Mouse (Mus musculus) cerebellum, adult (tissue): Measurements from ENCODE around the gene Fgfr2.
"Not testable (repeated sequence)": the region's sequence is repeated elsewhere in the genome, so short reads cannot be mapped to it uniquely, and the experiment has no call there.

Experiments
- ATAC-seq: cut with Nextera tagmentation; 2 replicates; pipeline ENCODE4 v1.9.2; 2017; ENCODE audit warnings: mild to moderate bottlenecking, moderate library complexity, mixed read lengths; ENCODE audit not compliant: insufficient number of reproducible peaks, low FRiP score, low TSS enrichment

The Fgfr2 gene

DNA sequence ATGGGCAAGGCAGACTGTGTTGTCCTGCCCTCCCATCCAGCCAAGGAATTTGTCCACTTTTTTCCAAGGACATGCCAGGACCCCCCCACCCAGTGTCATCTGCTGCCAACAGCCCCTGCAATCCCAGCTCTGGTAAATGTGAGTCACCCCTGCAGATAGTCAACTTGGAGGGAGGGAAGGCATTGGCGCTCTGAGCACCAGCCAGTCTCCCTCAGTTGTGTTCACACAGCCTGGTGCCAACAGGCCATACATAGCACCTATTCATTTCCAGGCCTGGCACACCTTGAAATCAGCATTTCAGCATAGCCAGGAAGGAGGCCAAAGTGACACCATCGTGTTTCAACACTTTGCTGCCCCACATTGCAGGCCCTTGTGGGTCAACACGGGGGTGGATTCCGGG is 439.2 kb downstream of the Fgfr2 start:
- ATAC-seq, result no peak

- no peak for ATAC-seq
These were observed 440.2 kb downstream of the Fgfr2 start for GRCm38 (mm10) chr7:132682901-132683300.

DNA sequence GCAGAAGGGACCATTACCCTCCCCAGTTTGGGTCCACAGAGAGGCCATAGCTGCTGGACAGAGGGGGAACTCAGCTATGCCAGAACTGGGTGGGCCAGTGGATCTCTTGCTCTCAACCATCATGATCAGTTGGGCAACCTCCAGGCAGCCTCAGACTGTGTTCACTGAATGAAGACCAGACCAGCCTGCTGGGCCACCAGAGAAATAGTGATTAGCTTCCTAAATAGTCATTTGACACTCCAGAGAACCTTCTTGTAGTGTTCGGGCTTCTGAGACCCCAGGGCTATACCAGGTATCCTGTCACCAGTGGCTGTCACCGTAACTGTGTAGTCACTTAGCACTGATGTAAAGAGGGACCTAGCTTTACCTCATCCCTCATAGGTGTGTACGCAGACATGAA is 440.8 kb downstream of the Fgfr2 start:
- ATAC-seq, result no peak

DNA sequence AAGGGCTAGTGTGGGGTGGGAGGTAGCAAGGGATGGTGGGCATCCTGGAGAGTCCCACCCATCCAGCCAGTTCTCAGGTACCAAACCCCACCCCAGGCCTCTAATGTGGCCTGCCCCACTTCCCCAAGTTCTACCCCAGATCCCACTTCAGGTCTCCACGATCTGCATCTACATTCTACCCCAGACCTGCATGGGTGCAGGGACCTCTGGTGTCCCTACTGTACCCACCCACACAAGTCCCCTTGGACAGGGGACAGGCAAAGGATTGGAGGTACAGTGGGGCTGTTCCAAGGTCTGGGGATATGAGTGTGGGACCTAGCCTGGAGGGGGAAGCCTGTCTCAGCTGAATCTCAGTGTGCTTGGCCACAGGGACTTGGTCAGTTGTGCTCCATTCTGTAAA is 441.3 kb downstream of the Fgfr2 start:
- ATAC-seq, result no peak

- peak; percentile 76 for ATAC-seq
These were observed 441.9 kb downstream of the Fgfr2 start for GRCm38 (mm10) chr7:132681296-132681695.

DNA sequence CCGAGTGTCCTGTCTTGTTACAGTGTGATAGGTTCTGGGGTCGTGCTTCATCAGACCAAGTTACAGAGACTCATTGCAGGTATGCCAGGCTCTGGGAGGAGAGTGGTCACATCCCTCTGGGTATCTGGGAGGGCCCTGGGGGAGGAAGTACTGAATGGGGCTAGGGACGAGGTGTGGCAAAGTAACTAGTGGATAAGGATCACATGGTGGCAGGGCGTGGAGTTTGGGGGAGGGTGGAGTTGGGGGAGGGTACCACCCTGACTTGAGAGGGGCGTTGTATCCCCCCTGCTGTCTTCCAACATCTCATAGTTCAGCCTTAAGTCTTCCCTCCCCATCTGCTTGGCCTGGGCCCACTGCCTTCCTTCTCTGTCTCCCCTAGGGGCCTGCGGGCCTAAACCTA is 443.6 kb downstream of the Fgfr2 start:
- no peak for ATAC-seq

GRCm38 (mm10) chr7:132679117-132679516 is 444.0 kb downstream of the Fgfr2 start:
- peak; percentile 62; the same call in 1 of the 2 replicates for ATAC-seq

GRCm38 (mm10) chr7:132675922-132676321 is 447.2 kb downstream of the Fgfr2 start:
- no peak for ATAC-seq

DNA sequence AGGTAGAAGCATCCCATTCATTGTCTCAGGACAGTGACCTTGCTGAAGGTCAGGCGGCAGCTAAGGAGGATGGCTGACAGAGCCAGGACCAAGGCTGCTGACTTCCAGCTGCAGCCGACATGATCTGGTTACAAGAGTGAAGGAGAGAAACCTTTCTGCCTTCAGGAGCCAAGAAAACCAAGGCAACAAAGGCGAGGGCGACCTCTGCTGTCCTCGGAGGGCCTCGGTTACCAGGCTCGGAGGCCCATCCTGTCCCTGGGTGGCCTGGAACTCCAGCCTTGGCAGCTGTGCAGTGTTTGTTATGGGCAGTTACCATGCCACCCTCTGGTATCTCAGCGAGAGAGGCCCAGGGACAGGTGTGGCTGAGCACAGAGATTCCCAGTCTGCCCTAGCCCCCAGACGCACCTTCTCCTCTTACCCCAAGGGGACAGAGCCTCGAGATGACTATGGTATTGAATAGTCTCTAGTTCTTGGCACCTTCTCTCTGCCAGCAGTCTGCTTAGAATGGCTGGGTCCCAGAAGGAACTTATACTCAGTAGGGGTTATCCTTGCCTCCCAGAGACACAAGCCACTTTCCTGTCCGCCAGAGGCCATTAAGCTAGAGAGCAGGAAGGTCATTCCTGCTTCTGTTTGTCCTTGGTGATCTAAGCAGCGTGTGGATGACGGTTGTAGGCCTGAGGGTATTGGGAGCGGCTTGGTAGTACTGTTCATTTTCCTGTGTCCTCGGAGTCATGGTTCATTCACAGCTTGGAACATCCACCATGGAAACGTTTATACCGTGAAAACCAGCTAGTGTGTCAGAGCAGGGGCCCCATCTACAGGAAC is 449.0 kb downstream of the Fgfr2 start:
- no peak for ATAC-seq

- peak; percentile 31; the same call in 1 of the 2 replicates for ATAC-seq
These were observed 450.6 kb downstream of the Fgfr2 start for GRCm38 (mm10) chr7:132672481-132672959.

DNA sequence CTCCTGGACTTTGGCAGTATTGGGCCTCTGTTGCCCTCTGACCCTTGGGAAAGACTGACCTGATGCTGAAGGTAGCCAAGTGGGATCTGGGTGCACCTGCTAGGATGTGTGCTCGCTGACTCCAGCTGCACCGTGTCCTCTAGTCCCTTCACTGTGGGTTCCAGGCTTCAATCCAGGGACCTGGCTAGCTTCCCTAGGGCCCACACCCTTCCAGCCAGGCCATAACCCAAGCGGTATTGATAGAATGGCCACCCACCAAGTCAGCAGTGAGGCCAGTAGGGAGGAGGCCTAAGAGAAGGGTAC is 452.3 kb downstream of the Fgfr2 start:
- ATAC-seq, result no peak

- ATAC-seq, result no peak
These were observed 452.9 kb downstream of the Fgfr2 start for GRCm38 (mm10) chr7:132669999-132670862.

GRCm38 (mm10) chr7:132668604-132669003 is 454.5 kb downstream of the Fgfr2 start:
- no peak for ATAC-seq

- ATAC-seq, result no peak
These were observed 456.6 kb downstream of the Fgfr2 start for GRCm38 (mm10) chr7:132666516-132666915.

DNA sequence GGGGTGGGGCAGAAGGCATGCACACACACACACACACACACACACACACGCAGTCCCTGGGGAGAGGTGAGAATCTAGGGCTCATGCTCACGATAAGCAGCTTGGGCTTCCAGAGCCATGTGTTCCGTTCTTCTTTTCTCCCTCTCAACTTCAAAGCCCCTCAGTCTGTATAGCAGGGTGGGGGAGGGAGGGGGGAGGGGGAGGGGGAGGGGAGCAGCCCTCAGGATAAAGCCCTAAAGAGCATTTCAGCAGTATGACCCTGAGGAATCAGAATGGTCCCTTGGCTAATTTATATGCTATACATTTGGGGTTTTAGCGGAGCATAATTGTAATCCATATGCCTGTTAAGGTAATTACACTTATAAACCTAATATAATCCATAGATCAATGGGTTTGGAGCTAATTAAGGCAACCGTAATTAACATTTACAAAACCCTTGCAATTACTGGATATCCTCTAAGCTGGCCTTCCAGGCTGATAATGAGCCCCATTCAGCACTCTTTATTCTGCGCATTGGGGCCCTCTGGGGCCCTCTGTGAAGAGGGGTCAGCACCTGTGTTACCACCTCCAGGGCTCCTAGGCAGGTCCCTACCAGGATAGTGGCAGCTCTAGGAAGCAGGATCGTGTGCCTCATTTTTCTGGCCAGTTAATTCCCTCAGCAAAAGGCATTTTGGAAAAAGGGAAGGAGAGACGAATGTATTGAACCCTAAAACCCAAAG is 457.3 kb downstream of the Fgfr2 start:
- ATAC-seq, result no peak

DNA sequence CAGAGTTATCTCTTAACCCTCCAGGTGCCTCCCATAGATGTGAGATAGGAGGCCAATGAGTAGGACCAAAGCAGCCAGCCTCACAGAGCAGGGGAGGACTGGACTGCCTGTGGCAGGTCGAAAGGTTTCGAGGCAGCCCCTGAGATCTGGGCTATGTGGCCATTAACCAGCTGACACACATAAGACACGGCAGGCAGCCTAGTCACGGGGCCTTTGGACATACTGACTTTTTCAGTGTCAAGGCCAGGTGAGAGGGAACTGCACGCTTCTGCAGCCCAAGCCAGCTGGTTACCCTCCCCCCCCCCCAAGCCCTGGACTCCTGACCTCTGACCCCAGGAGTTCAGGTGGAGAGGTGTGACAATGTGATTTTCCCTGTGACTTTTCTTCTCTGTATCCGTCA is 458.3 kb downstream of the Fgfr2 start:
- ATAC-seq, result no peak

- ATAC-seq, result not testable (repeated sequence)
These were observed 460.3 kb downstream of the Fgfr2 start for GRCm38 (mm10) chr7:132662831-132663230.

- no peak for ATAC-seq
These were observed 463.5 kb downstream of the Fgfr2 start for GRCm38 (mm10) chr7:132659633-132660032.

DNA sequence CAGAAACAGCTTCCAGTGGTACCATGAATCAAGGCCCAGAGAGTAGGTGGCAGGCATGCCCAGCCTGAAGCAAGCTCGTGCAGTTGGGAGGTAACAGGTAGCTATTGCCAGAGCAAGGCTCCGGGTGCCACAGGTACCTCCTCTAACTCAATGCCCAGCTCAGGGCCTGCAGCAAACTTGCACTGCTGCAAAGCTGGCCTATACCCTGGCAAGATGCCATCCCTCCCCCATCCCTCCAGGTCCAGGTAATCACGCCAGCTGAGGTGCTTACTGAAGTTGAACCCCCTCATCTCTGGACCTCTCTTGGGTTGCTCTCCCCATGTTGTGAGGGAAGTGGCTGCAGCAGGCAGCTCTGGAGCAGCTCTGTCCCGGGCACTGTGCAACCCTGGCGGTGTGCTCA is 464.5 kb downstream of the Fgfr2 start:
- no peak for ATAC-seq

- no peak for ATAC-seq
These were observed 465.1 kb downstream of the Fgfr2 start for GRCm38 (mm10) chr7:132658058-132658450.
